Mouse (Mus musculus): ENCODE measurements around the gene P4ha2. TPM values are rescaled to one million over a fixed set of nuclear protein-coding genes. Genes with fewer than 3 reads are reported as not detected.

P4ha2 gene
- polyA plus RNA-seq, 1 experiment = 3.6 TPM

DNA sequence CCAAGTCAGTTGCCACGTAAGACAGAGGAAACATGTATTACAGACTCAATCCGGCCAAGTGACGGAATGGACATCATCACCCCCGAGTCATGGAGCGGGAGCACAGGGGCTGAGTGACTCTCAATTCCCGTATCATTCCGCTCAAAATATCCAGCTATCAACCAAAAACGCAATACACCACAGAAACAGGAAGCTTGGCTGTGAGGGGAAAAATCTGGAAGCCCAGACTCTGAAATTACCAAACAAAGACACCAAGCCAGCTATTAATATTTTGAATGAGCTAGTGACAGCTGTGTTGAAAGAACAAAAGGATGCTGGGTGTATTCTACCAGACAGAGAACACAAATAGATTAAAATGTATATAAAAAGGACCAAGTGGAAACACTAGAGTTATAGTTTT lies 57.7 kb downstream of the P4ha2 start:
- Histone ChIP-seq H3K4me1 (ENCODE audit: control insufficient read depth, insufficient read depth, insufficient read length, low read length) (no peaks in the 10 kb centered on the region), H3K27ac (replicated peaks; ENCODE audit: low read depth, low read length) (no peak overlapping the region), H3K4me3 (ENCODE audit: insufficient read depth, low read depth, low read length) (no peak overlapping the region)

DNA sequence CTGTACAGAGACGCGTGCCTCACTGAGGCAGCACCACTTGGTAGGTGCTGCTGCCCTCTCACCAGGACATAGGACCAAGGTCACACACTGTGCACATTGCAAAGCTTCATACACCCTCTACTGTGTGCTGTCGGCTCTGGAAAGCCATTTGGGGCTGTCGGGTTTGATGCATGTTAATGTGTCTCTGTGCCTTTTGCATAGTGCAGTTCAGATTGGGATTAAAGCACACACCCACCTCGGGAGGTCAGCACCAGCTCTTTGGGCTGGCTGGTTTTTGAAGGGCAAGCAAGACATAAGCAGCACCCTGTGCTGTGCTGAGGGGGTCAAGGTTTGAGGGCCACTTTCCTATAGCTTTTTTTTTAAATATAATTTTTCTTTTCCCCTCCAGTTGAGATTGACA lies 60.5 kb downstream of the P4ha2 start:
- Histone ChIP-seq H3K4me3 (ENCODE audit: insufficient read depth, low read depth, low read length) (no peak overlapping the region), H3K4me1 (ENCODE audit: control insufficient read depth, insufficient read depth, insufficient read length, low read length) (no peaks in the 10 kb centered on the region; the same call in 1 of the 2 replicates), H3K27ac (replicated peaks; ENCODE audit: low read depth, low read length) (no peak overlapping the region)

DNA sequence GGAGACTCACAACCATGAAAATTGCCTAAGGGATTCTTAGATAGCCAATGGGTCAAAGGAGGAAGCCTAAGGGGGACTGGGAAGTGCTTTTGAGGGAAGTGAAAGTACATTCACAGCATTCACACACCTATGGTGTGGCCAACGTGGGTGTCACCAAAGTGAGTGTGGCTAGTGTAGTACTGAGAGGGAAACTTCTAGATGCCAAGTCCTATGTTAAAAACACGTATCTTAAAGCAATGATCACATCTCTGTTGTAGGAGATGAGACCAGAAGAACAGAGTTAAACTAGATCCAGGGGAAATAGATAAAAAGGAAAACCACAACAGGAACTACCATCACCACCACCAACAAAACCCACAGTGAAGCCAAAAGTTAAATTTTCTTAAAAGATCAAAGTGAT lies 61.0 kb downstream of the P4ha2 start:
- no peak overlapping the region for H3K4me3 ChIP-seq (ENCODE audit: insufficient read depth, low read depth, low read length)

DNA sequence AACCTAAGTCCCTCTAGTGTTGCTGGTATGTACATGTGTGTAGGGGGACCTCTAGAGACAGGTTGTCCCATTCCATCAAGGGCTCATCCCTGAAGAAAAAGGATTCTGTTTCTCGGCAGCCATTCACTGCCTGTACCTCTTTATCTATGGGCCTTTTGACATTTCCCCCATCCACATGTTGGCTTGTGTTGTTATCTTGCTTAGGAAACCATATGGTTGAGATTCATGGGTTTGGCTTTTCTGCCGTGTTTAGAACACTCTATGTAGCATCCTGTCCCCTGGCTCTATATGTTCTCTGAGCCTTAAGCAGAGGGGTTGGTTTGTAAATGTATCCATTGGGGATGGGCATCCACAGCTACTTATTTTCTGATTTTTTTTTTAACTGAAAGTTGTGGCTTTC lies 61.6 kb downstream of the P4ha2 start:
- H3K4me1 ChIP-seq (ENCODE audit: control insufficient read depth, insufficient read depth, insufficient read length, low read length) = no peaks in the 10 kb centered on the region; the same call in 1 of the 2 replicates
- H3K4me3 ChIP-seq (ENCODE audit: insufficient read depth, low read depth, low read length) = no peak overlapping the region
- H3K27ac ChIP-seq (replicated peaks; ENCODE audit: low read depth, low read length) = no peak overlapping the region

More for the DNA sequence above, 61.0 kb downstream of the P4ha2 start:
- Histone ChIP-seq H3K4me1 (ENCODE audit: control insufficient read depth, insufficient read depth, insufficient read length, low read length) (no peaks in the 10 kb centered on the region; the same call in 1 of the 2 replicates), H3K27ac (replicated peaks; ENCODE audit: low read depth, low read length) (no peak overlapping the region)

DNA sequence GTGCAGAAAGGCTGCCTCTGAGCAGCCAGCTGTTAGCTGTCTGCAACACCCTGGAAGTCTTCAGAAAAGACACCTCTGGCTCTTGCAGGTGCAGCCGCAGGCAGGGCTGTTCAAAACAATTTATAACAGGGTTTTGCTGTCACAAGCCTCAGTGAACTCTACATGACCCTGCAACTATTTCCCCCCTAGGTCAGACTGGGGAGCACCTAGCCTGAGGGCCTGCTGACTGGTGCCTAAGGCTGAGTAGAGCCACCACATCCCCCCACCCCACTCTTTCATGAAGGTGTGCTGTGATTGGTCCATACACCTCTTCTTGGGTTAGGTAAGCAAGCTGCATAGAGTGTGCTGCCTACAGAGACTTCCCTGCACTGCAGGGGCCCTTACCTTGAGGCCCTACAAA lies 63.1 kb downstream of the P4ha2 start:
- Histone ChIP-seq H3K4me1 (ENCODE audit: control insufficient read depth, insufficient read depth, insufficient read length, low read length) (no peaks in the 10 kb centered on the region; the same call in 1 of the 2 replicates), H3K27ac (replicated peaks; ENCODE audit: low read depth, low read length) (no peak overlapping the region), H3K4me3 (ENCODE audit: insufficient read depth, low read depth, low read length) (no peak overlapping the region)

DNA sequence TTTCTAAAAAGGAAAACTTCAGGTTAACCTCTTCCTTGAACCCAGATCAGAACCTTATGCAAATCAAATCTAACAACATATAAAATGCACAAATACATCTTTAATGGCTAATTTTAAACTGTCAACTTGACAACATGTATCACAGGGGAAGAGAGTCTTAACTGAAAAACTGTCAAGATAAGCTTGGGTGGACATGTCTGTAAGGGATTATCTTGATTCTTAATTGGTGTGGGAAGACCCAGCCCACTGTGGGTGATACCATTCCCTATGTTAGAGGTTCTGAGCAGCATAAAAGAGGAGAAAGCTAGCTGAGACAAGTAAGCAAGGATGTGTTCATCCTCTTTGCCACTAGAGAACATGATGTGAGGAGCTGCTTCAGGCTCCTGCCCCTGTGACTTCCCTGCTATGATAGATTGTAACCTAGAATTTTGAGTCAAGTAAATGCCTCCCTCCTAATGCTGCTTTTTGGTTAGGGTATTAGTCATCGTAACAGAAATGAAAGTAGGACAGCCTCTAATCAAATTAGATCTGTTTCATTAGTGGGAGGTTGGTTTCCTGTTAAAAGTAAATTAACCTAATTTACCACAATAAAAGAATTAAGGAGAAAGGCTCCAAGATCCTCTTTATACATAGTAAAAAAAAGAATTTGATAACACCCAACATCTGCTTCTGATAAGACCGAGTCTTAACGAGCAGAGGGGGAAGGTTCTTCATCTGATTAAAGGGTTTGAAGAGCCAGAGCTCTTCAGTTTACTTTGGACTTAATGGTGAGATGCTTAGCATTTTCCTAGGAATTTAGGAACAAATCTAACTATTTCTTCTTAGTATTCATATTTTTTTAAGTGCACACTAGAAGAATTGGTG lies 69.8 kb downstream of the P4ha2 start:
- no peak overlapping the region for H3K4me3 ChIP-seq (ENCODE audit: insufficient read depth, low read depth, low read length)
- H3K27ac ChIP-seq (replicated peaks; ENCODE audit: low read depth, low read length) = no peak overlapping the region
- no peaks in the 10 kb centered on the region for H3K4me1 ChIP-seq (ENCODE audit: control insufficient read depth, insufficient read depth, insufficient read length, low read length)

DNA sequence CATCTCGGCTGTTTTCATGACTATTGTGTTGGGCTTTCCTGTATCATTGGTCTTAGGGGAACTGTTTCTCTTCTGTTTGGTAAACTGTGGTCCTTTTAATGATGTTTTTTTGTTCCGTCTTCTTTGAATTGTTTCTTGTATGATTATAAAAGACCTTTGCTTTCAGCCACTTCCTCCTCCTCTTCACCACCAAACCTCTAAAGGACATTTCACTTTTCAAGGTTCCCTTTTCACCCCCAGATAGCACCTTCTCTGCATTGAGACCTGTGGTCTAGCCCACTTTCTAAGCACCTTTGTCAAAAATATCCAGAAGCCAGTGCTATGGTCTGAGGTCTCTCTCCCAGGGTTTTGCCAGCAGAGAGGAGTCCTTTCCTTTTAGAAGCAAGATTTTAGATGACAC lies 71.3 kb downstream of the P4ha2 start:
- Histone ChIP-seq H3K4me1 (ENCODE audit: control insufficient read depth, insufficient read depth, insufficient read length, low read length) (no peaks in the 10 kb centered on the region), H3K27ac (replicated peaks; ENCODE audit: low read depth, low read length) (no peak overlapping the region), H3K4me3 (ENCODE audit: insufficient read depth, low read depth, low read length) (no peak overlapping the region)

DNA sequence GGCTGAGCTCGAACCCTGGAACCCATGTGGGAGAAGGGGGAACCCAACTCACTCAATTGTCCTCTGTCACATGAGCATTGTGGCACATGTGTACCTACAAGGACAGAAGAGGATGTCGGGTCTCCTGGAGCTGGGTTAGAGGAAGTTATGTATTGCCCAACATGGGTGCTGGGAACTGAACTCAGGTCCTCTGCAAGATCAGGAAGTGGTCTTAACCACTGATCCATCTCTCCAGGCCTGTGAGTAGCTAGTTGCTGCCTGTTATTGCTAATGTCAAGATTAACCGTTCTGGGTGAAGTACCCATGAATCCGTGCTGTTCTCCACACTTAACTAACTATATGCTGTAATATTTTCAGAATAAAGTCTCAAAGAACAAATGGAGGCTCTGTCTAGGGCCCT lies 74.3 kb downstream of the P4ha2 start:
- no peak overlapping the region for H3K27ac ChIP-seq (replicated peaks; ENCODE audit: low read depth, low read length)
- H3K4me3 ChIP-seq (ENCODE audit: insufficient read depth, low read depth, low read length) = no peak overlapping the region
- no peaks in the 10 kb centered on the region for H3K4me1 ChIP-seq (ENCODE audit: control insufficient read depth, insufficient read depth, insufficient read length, low read length)

DNA sequence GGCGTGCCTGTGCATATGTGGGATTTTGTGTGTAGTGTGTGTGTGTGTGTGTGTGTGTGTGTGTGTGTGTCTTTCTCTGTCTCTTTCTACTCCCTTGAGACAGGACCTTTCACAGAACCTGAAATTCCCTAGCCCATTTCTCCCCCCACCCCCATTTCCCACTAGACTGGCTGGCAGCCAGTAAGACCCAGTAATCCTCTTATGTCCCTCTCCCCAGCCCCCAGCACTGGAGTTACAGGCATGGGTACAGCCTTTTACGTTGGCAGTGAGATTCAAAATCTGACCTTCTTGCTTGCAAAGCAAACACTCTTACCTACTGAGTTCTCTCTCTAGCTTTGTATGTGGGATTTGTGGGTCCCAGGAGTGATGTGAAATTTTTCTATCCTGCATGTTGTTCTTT lies 75.0 kb downstream of the P4ha2 start:
- H3K4me3 ChIP-seq (ENCODE audit: insufficient read depth, low read depth, low read length) = no peak overlapping the region
- H3K27ac ChIP-seq (replicated peaks; ENCODE audit: low read depth, low read length) = no peak overlapping the region
- no peaks in the 10 kb centered on the region for H3K4me1 ChIP-seq (ENCODE audit: control insufficient read depth, insufficient read depth, insufficient read length, low read length)

Other genes with a start within 250 kb of the P4ha2 start
- 6.5 and 7.8 TPM in 2 replicates for gene Gm12216, start 240.8 kb upstream of the P4ha2 start, polyA plus RNA-seq (2012; ENCODE audit: insufficient read depth, insufficient read length, missing spikeins)
- 22.0 and 24.9 TPM in 2 replicates for gene Slc22a5, start 208.4 kb upstream of the P4ha2 start, polyA plus RNA-seq (2012; ENCODE audit: insufficient read depth, insufficient read length, missing spikeins)
- gene Slc22a21, start 119.8 kb upstream of the P4ha2 start, polyA plus RNA-seq (2012; ENCODE audit: insufficient read depth, insufficient read length, missing spikeins) = 1.4 and 1.8 TPM in 2 replicates
- 1.8 and 3.5 TPM in 2 replicates for gene Slc22a4, start 72.0 kb upstream of the P4ha2 start, polyA plus RNA-seq (2012; ENCODE audit: insufficient read depth, insufficient read length, missing spikeins)
- 2.9 and 3.5 TPM in 2 replicates for gene Pdlim4, start 31.1 kb upstream of the P4ha2 start, polyA plus RNA-seq (2012; ENCODE audit: insufficient read depth, insufficient read length, missing spikeins)
- gene Csf2, start 149.6 kb downstream of the P4ha2 start, polyA plus RNA-seq (2012; ENCODE audit: insufficient read depth, insufficient read length, missing spikeins) = not detected in 2 replicates
- not detected in 2 replicates for gene Il3, start 167.2 kb downstream of the P4ha2 start, polyA plus RNA-seq (2012; ENCODE audit: insufficient read depth, insufficient read length, missing spikeins)
- not detected in 2 replicates for gene Acsl6, start 203.7 kb downstream of the P4ha2 start, polyA plus RNA-seq (2012; ENCODE audit: insufficient read depth, insufficient read length, missing spikeins)

Measured in brown adipose tissue, adult 24 weeks (tissue).